Mouse (Mus musculus) central nervous system, embryonic 11.5 days (tissue): Measurements from ENCODE around the gene Gsta4. TPM values are rescaled to one million over a fixed set of nuclear protein-coding genes. Genes with fewer than 3 reads are reported as not detected.

ENCODE experiments used
- polyA plus RNA-seq: library from polyadenylated mRNA; depleted of rRNA; stranded (reverse); fragments of >200 nt; gene quantifications from 2 replicates; pipeline ENCODE4 v1.2.3, GENCODE M21; 2012; rRNA removed

Gene Gsta4
- polyA plus RNA-seq = 54.2 and 59.9 TPM in 2 replicates

DNA sequence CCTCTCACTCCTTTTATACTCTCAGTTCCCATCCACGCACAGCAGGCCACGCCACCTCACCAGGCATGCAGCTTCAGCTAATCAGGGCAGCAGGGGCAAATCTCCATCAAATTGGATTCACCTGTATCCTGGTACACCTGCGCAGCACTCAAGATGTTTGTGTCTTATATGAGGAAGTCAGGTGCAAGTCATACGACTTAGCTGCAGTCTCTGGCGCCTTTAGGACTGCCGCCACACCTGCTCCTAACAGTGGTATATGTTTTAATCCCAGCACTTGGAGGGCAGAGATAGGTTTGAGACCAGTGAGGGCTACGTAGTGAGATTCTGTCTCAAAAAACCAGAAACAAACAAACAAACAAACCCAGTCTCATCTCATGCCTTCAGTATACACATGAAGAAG, at the start of gene Gsta4:
Gene Gsta4 (plus strand): TSS at position 301 of the 400 bp plus-strand sequence.

GRCm38 (mm10) chr9:78230461-78230860, 47.9 kb downstream of the Gsta4 start, which contains the start of gene Gsta1:
TSS of gene Gsta1 (plus strand) at chr9:78230656.

DNA sequence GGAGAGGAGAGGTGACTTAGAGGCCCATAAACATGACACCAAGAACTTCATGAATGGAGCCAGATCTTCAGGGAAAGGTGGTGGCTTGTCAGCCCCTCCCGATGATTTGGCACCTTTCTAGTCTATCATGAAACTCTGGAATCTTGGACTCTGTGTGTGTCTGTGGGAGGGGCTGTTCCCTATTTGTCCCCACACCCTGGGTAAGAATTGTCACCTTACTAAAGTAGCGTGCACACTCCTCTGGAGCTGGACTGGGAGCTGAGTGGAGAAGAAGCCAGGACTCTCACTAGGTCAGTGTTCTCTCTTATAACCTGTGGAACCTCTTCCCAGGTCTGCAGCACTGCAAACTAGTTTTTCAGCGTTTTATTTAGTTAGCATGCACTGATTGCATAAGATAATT, 74.3 kb downstream of the Gsta4 start, which contains the start of gene Gm3776:
Gene Gm3776 (plus strand): TSS at position 216 of the 400 bp plus-strand sequence.

Other genes starting within 250 kb of the Gsta4 start
- gene Gcm1, start 130.8 kb upstream of the Gsta4 start, polyA plus RNA-seq = 0.04 and 0.13 TPM in 2 replicates
- gene Fbxo9, start 73.7 kb upstream of the Gsta4 start, polyA plus RNA-seq = 30.4 and 38.4 TPM in 2 replicates
- gene Ick, start 73.6 kb upstream of the Gsta4 start, polyA plus RNA-seq = 20.0 and 29.5 TPM in 2 replicates
- not detected in 2 replicates for gene Gsta1, start 47.9 kb downstream of the Gsta4 start, polyA plus RNA-seq
- gene Gm3776, start 74.4 kb downstream of the Gsta4 start, polyA plus RNA-seq = not detected in 2 replicates
- not detected in 2 replicates for gene Gm10639, start 107.1 kb downstream of the Gsta4 start, polyA plus RNA-seq
- gene Omt2a, start 132.0 kb downstream of the Gsta4 start, polyA plus RNA-seq = not detected in 2 replicates
- not detected in 2 replicates for gene Omt2b, start 144.8 kb downstream of the Gsta4 start, polyA plus RNA-seq
- gene Gsta2, start 173.0 kb downstream of the Gsta4 start, polyA plus RNA-seq = not detected in 2 replicates
- 0.48 and 2.1 TPM in 2 replicates for gene Dppa5a, start 185.4 kb downstream of the Gsta4 start, polyA plus RNA-seq
- gene Ooep, start 196.0 kb downstream of the Gsta4 start, polyA plus RNA-seq = 1.8 and 2.7 TPM in 2 replicates
- gene Ddx43, start 213.0 kb downstream of the Gsta4 start, polyA plus RNA-seq = 0.37 and 0.42 TPM in 2 replicates